Mouse (Mus musculus): Measurements from ENCODE around the gene Upk1a. TPM values are rescaled to one million over a fixed set of nuclear protein-coding genes. Genes with fewer than 3 reads are reported as not detected.

Upk1a gene
- 0.39 and 0.47 TPM in 2 replicates for polyA plus RNA-seq (2014; fragmentation: Nextera tagmentation; extraction: Ambion mirVana)

DNA sequence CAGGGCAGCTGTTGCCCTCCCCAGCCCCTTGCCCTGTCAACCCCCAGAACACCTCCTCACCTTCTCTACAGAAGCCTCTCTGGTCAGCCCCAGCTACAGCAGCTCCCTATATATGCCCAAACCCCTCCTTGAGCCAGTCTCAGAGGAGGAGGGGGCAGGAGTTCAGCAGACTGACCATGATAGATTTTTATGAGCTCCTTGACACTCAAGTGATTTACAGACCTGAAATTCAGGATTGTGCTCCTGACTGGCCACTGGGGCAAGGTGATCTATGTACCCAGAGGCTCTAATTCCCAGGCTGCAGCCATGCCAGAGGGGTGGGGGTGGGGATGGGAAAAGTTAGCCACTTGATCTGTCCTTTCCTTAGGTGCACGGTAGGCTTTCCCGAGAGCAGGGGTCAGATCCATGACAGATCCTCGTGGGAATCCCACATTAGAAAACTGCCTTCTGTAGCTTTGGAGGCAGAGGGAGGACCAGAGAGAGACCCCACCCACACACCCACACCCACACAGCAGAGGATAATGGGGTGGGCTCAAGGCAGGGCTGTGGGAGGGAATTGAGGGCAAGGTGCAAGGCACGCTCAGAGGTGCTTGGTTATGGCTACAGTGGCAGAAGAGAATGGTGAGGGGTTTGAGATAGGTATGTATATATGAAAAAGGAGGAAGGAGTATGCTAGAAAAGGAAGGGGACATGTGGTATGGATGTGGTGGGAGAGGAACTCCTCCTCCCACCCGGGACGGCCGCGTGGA is at the start of gene Upk1a:
Gene Upk1a, minus strand, starts transcription at position 194 of the 749 bp plus-strand sequence.
- H3K9me3 ChIP-seq (ENCODE audit: control insufficient read depth, low read length) = no peaks in the 10 kb centered on the region
- no peaks in the 10 kb centered on the region for H3K4me1 ChIP-seq (ENCODE audit: control insufficient read depth, insufficient read depth, low read length)
- no peak for ATAC-seq (ENCODE audit: low read depth)

GRCm38 (mm10) chr7:30649591-30650540 is 37.2 kb upstream of the Upk1a start, which contains the start of gene Rbm42:
TSS of gene Rbm42 (minus strand) at chr7:30650317.
- no peaks in the 10 kb centered on the region for H3K9me3 ChIP-seq (ENCODE audit: control insufficient read depth, low read length)
- no peaks in the 10 kb centered on the region for H3K27me3 ChIP-seq (replicated peaks; ENCODE audit: control insufficient read depth, insufficient read depth, low read length)
- peaks cover 3% of the 10 kb centered on the region; the same call in 1 of the 2 replicates for H3K4me1 ChIP-seq (ENCODE audit: control insufficient read depth, insufficient read depth, low read length)
- peak within 1 kb of the TSS; percentile 95 for H3K9ac ChIP-seq (ENCODE audit: low read depth, low read length)
- peak within 1 kb of the TSS; percentile 63; the same call in 1 of the 2 replicates for H3K27ac ChIP-seq (replicated peaks; ENCODE audit: low read depth, low read length)
- peak within 1 kb of the TSS; percentile 84 for H3K4me2 ChIP-seq (ENCODE audit: low read depth, low read length)
- DNase-seq (ENCODE audit: low spot score) (peak; percentile 100), ATAC-seq (ENCODE audit: low read depth) (peak; percentile 99)
- peak within 1 kb of the TSS; percentile 81 for H3K4me3 ChIP-seq (ENCODE audit: low read depth, low read length)
- H3K36me3 ChIP-seq (ENCODE audit: control insufficient read depth, insufficient read depth, low read length) = peaks cover 55% of the 10 kb centered on the region
- WGBS = 2% methylated on average over 58 of the region's 59 CpGs

More for the DNA sequence above, at the start of gene Upk1a:
- H3K27ac ChIP-seq (replicated peaks; ENCODE audit: low read depth, low read length) = no peak within 1 kb of the TSS
- peaks cover 22% of the 10 kb centered on the region for H3K36me3 ChIP-seq (ENCODE audit: control insufficient read depth, insufficient read depth, low read length)
- DNase-seq (ENCODE audit: low spot score) = no peak
- 75% methylated on average over 8 of the region's 8 CpGs for WGBS
- H3K4me2 ChIP-seq (ENCODE audit: low read depth, low read length) = no peak within 1 kb of the TSS
- no peak within 1 kb of the TSS for H3K4me3 ChIP-seq (ENCODE audit: low read depth, low read length)
- no peaks in the 10 kb centered on the region for H3K27me3 ChIP-seq (replicated peaks; ENCODE audit: control insufficient read depth, insufficient read depth, low read length)
- no peak within 1 kb of the TSS for H3K9ac ChIP-seq (ENCODE audit: low read depth, low read length)

DNA sequence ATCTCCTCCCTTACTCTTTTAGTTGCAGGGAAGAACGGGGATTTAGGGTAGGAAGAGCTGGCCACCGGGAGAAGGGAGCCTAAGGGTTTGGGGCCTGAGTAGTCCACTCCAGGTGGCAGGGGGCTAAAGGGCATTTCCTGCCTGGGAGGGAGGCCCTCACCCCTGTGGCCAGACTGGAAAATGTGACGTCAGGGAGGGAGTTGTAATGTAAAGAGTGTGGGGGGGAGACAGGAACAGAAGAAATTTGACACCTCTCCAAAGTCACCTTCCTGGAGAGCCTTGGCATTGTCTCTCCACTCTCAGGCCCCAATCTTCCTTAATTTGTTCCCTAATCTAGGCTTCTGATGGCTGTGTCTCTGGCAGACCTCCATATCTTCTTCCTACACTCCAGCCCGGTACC is 26.4 kb upstream of the Upk1a start:
- H3K4me3 ChIP-seq (ENCODE audit: low read depth, low read length) = no peak overlapping the region
- H3K27ac ChIP-seq (replicated peaks; ENCODE audit: low read depth, low read length) = no peak overlapping the region
- WGBS = 16% methylated on average over 4 of the region's 4 CpGs
- 0 out of 2 replicates have a peak overlapping the region, but pooled peaks have one; percentile 19 for H3K9ac ChIP-seq (ENCODE audit: low read depth, low read length)
- ATAC-seq (ENCODE audit: low read depth) (no peak), DNase-seq (ENCODE audit: low spot score) (no peak)
- no peak overlapping the region for H3K4me2 ChIP-seq (ENCODE audit: low read depth, low read length)
- H3K4me1 ChIP-seq (ENCODE audit: control insufficient read depth, insufficient read depth, low read length) = no peaks in the 10 kb centered on the region; the same call in 1 of the 2 replicates
- H3K36me3 ChIP-seq (ENCODE audit: control insufficient read depth, insufficient read depth, low read length) = peaks cover 43% of the 10 kb centered on the region
- H3K9me3 ChIP-seq (ENCODE audit: control insufficient read depth, low read length) = no peaks in the 10 kb centered on the region
- H3K27me3 ChIP-seq (replicated peaks; ENCODE audit: control insufficient read depth, insufficient read depth, low read length) = peaks cover 28% of the 10 kb centered on the region

DNA sequence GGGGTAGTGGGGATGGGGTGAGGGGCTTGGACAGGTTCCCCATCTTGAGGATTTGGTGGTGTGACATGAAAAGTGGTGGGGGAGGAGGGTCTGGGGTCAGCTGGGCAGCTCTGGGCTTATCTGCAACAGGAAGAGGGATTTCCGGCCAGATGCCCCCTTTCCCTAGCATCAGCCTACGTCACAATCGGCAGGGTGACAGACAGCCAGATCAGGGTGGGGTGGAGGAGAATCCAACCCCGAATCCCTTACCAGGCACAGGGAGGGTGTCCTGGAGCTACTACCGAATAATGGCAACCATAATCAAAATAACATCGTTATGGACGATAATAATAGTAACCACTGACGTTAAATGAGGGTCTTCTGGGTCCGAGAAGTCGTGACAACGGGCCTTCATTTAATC is 23.7 kb upstream of the Upk1a start:
- Histone ChIP-seq H3K9me3 (ENCODE audit: control insufficient read depth, low read length) (no peaks in the 10 kb centered on the region), H3K4me2 (ENCODE audit: low read depth, low read length) (no peak overlapping the region), H3K27me3 (replicated peaks; ENCODE audit: control insufficient read depth, insufficient read depth, low read length) (peaks cover 54% of the 10 kb centered on the region), H3K4me3 (ENCODE audit: low read depth, low read length) (no peak overlapping the region), H3K4me1 (ENCODE audit: control insufficient read depth, insufficient read depth, low read length) (no peaks in the 10 kb centered on the region; the same call in 1 of the 2 replicates), H3K36me3 (ENCODE audit: control insufficient read depth, insufficient read depth, low read length) (peaks cover 16% of the 10 kb centered on the region), H3K27ac (replicated peaks; ENCODE audit: low read depth, low read length) (no peak overlapping the region), H3K9ac (ENCODE audit: low read depth, low read length) (no peak overlapping the region)
- DNase-seq (ENCODE audit: low spot score) (no peak), ATAC-seq (ENCODE audit: low read depth) (no peak)
- WGBS = 29% methylated on average over 11 of the region's 11 CpGs

- Histone ChIP-seq H3K36me3 (ENCODE audit: control insufficient read depth, insufficient read depth, low read length) (peaks cover 10% of the 10 kb centered on the region), H3K27ac (replicated peaks; ENCODE audit: low read depth, low read length) (no peak within 1 kb of the TSS), H3K9ac (ENCODE audit: low read depth, low read length) (no peak within 1 kb of the TSS), H3K9me3 (ENCODE audit: control insufficient read depth, low read length) (no peaks in the 10 kb centered on the region), H3K27me3 (replicated peaks; ENCODE audit: control insufficient read depth, insufficient read depth, low read length) (peaks cover 55% of the 10 kb centered on the region), H3K4me3 (ENCODE audit: low read depth, low read length) (peak within 1 kb of the TSS; percentile 21), H3K4me2 (ENCODE audit: low read depth, low read length) (peak within 1 kb of the TSS; percentile 36), H3K4me1 (ENCODE audit: control insufficient read depth, insufficient read depth, low read length) (no peaks in the 10 kb centered on the region; the same call in 1 of the 2 replicates)
- DNase-seq (ENCODE audit: low spot score) = no peak
- WGBS = under 1% methylated on average over 5 of the region's 5 CpGs
- ATAC-seq (ENCODE audit: low read depth) = no peak
These were observed 23.1 kb upstream of the Upk1a start, which contains the start of gene Etv2 for GRCm38 (mm10) chr7:30635752-30636151. TSS of gene Etv2 (minus strand) at chr7:30635852.

GRCm38 (mm10) chr7:30634621-30635020 is 22.0 kb upstream of the Upk1a start:
- H3K27me3 ChIP-seq (replicated peaks; ENCODE audit: control insufficient read depth, insufficient read depth, low read length) = peaks cover 55% of the 10 kb centered on the region
- no peaks in the 10 kb centered on the region for H3K9me3 ChIP-seq (ENCODE audit: control insufficient read depth, low read length)
- peak; percentile 20 for DNase-seq (ENCODE audit: low spot score)
- 0 out of 2 replicates have a peak, but pooled peaks cover 1% of the 10 kb centered on the region for H3K36me3 ChIP-seq (ENCODE audit: control insufficient read depth, insufficient read depth, low read length)
- ATAC-seq (ENCODE audit: low read depth) = peak; percentile 68
- WGBS = under 1% methylated on average over 20 of the region's 20 CpGs
- H3K4me1 ChIP-seq (ENCODE audit: control insufficient read depth, insufficient read depth, low read length) = no peaks in the 10 kb centered on the region; the same call in 1 of the 2 replicates
- H3K27ac ChIP-seq (replicated peaks; ENCODE audit: low read depth, low read length) = no peak overlapping the region
- H3K4me2 ChIP-seq (ENCODE audit: low read depth, low read length) = peak overlapping the region; percentile 36
- peak overlapping the region; percentile 21 for H3K4me3 ChIP-seq (ENCODE audit: low read depth, low read length)
- no peak overlapping the region for H3K9ac ChIP-seq (ENCODE audit: low read depth, low read length)

- no peak for ATAC-seq (ENCODE audit: low read depth)
- DNase-seq (ENCODE audit: low spot score) = no peak
- no peak overlapping the region for H3K27ac ChIP-seq (replicated peaks; ENCODE audit: low read depth, low read length)
- H3K4me1 ChIP-seq (ENCODE audit: control insufficient read depth, insufficient read depth, low read length) = no peaks in the 10 kb centered on the region; the same call in 1 of the 2 replicates
- peaks cover 55% of the 10 kb centered on the region for H3K27me3 ChIP-seq (replicated peaks; ENCODE audit: control insufficient read depth, insufficient read depth, low read length)
- 7% methylated on average over 27 of the region's 27 CpGs for WGBS
- peak overlapping the region; percentile 8; the same call in 1 of the 2 replicates for H3K4me3 ChIP-seq (ENCODE audit: low read depth, low read length)
- H3K9me3 ChIP-seq (ENCODE audit: control insufficient read depth, low read length) = no peaks in the 10 kb centered on the region
- H3K4me2 ChIP-seq (ENCODE audit: low read depth, low read length) = 0 out of 2 replicates have a peak overlapping the region, but pooled peaks have one; percentile 36
- no peak overlapping the region for H3K9ac ChIP-seq (ENCODE audit: low read depth, low read length)
- no peaks in the 10 kb centered on the region for H3K36me3 ChIP-seq (ENCODE audit: control insufficient read depth, insufficient read depth, low read length)
These were observed 21.2 kb upstream of the Upk1a start for GRCm38 (mm10) chr7:30633762-30634412.

DNA sequence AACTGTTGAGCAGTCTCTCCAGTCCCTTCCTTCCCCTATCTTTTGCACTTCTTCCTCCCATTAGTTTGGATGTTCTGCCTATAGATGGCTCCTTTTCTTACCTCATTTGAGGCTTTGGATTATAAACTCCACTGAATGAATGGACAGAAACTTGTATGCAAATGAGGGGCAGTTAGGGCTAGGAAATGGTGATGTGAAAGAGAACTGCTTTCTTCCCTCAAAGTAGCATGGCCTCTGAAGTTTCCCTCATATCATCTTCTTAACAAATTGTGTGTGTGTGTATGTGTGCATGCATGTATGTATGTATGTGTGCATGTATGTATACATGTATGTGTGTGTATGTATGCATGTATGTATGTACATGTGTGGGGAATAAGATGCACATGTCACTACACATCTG is 16.4 kb upstream of the Upk1a start:
- Histone ChIP-seq H3K4me2 (ENCODE audit: low read depth, low read length) (no peak overlapping the region), H3K9ac (ENCODE audit: low read depth, low read length) (no peak overlapping the region), H3K27me3 (replicated peaks; ENCODE audit: control insufficient read depth, insufficient read depth, low read length) (peaks cover 26% of the 10 kb centered on the region), H3K27ac (replicated peaks; ENCODE audit: low read depth, low read length) (no peak overlapping the region), H3K4me3 (ENCODE audit: low read depth, low read length) (no peak overlapping the region), H3K4me1 (ENCODE audit: control insufficient read depth, insufficient read depth, low read length) (peaks cover 8% of the 10 kb centered on the region), H3K9me3 (ENCODE audit: control insufficient read depth, low read length) (no peaks in the 10 kb centered on the region), H3K36me3 (ENCODE audit: control insufficient read depth, insufficient read depth, low read length) (peaks cover 4% of the 10 kb centered on the region; the same call in 1 of the 2 replicates)
- ATAC-seq (ENCODE audit: low read depth) (no peak), DNase-seq (ENCODE audit: low spot score) (no peak)
